Comparison of ENCODE assay signal across 20 mouse cellular contexts in the genomic region with DNA sequence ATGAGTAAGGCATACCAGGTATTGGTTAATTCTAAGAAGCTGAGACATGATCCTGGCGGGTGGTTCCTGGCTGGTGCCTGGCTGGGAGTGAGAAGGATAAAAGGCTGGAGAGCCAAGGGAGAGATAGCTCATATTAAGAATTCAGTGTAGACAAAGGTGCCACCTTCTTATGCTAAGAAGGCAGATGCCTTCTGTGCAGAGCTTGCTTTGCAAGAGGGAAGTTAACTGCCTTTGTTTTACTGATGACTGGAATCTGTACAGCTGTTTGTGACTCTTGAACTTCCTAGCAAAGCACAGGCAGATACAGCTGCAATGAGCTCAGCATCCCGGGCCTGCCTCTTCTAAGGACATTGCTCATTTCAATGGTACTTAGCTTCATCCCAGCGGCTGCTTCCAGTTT.
"Had no signal": no experiment of that assay in that cellular context is flagged by ENCODE, and none has a peak within 500 bp of the region (broad histone marks: within the 10 kb centered on the region; RNA-seq: fewer than 3 reads in every experiment).

No protein-coding gene starts in this region.

- H3K9me3 ChIP-seq: kidney, embryonic 15.5 days; limb, embryonic 10.5 days; limb, embryonic 13.5 days; liver, embryonic 13.5 days; midbrain, embryonic 12.5 days; midbrain, embryonic 15.5 days; neural tube, embryonic 12.5 days; neural tube, embryonic 15.5 days; stomach, embryonic 15.5 days had no signal

- H3K36me3 ChIP-seq: kidney, embryonic 15.5 days; limb, embryonic 10.5 days; limb, embryonic 13.5 days; liver, embryonic 13.5 days; midbrain, embryonic 12.5 days; midbrain, embryonic 15.5 days; neural tube, embryonic 12.5 days; neural tube, embryonic 15.5 days; stomach, embryonic 15.5 days had no signal

- H3K9ac ChIP-seq: kidney, embryonic 15.5 days; limb, embryonic 13.5 days; liver, embryonic 13.5 days; midbrain, embryonic 12.5 days; midbrain, embryonic 15.5 days; neural tube, embryonic 12.5 days; neural tube, embryonic 15.5 days; stomach, embryonic 15.5 days had no signal

- DNase-seq: kidney, adult 2 months; kidney, postnatal 10 days; kidney, postnatal 36 days; liver; liver, embryonic 13.5 days; lung, adult 2 months; lung, postnatal 14 days; right cerebral cortex, adult 18-20 months; right cerebral cortex, postnatal 25 days; spleen, adult 18-20 months; thymus, postnatal 25 days had no signal

- H3K4me1 ChIP-seq: kidney, embryonic 15.5 days; liver, embryonic 13.5 days; midbrain, embryonic 12.5 days; midbrain, embryonic 15.5 days; neural tube, embryonic 12.5 days; stomach, embryonic 15.5 days had no signal

- ATAC-seq: midbrain, embryonic 15.5 days had no signal

- H3K27ac ChIP-seq: kidney, embryonic 15.5 days; limb, embryonic 10.5 days; limb, embryonic 13.5 days; liver, embryonic 13.5 days; macrophage; midbrain, embryonic 12.5 days; midbrain, embryonic 15.5 days; neural tube, embryonic 12.5 days; neural tube, embryonic 15.5 days; stomach, embryonic 15.5 days had no signal

- H3K4me3 ChIP-seq: kidney, embryonic 15.5 days; limb, embryonic 10.5 days; limb, embryonic 13.5 days; liver, embryonic 13.5 days; midbrain, embryonic 12.5 days; midbrain, embryonic 15.5 days; neural tube, embryonic 12.5 days; neural tube, embryonic 15.5 days; stomach, embryonic 15.5 days had no signal
